Mouse (Mus musculus): ENCODE data around the gene Tbc1d30.

DNA sequence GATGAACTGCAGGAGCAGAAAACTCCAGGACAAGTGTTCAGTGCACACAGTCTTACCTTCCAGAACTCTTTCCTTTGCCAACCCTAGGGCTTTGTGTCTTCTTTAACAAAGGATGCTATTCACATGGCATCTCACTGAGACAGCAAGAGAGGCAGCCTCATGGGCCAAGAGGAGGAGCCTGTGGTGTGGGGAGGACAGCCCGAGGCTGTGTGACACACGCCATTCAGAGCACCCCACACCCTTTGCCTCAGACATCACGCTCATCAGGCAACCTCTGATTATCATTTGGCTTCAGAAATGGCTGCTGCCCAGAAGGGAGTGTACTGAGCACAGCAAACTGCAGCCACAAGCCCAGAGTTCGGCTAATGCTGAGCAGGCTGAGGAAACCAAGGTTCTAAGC is 36.9 kb downstream of the Tbc1d30 start:
- TF ChIP-seq CTCF (IDR thresholded peaks at IDR 0.05; ENCODE audit: extremely low read depth, insufficient read depth, insufficient read length, insufficient replicate concordance) (no peak), POLR2A (IDR thresholded peaks at IDR 0.05; ENCODE audit: low read depth, low read length) (no peak)
